Mouse (Mus musculus) G1E (cell line): Measurements from ENCODE around the gene Dock4.

ENCODE experiments used
- CTCF ChIP-seq: IDR thresholded peaks from 2 replicates; pipeline ENCODE4 v1.5.1; 2012; ENCODE audit warnings: low read depth, low read length, inconsistent platforms, mixed read lengths
- GATA1 ChIP-seq: IDR thresholded peaks from 2 replicates; pipeline ENCODE4 v1.6.1; 2012; ENCODE audit warnings: borderline replicate concordance, low read length, inconsistent platforms, mixed read lengths
- GATA2 ChIP-seq: IDR thresholded peaks from 2 replicates; pipeline ENCODE4 v1.6.1; 2012; ENCODE audit warnings: low read depth, low read length, inconsistent platforms, borderline replicate concordance
- POLR2AphosphoS5 ChIP-seq: IDR thresholded peaks from 2 replicates; pipeline ENCODE4 v1.6.1; 2012; ENCODE audit warnings: low read depth, low read length, inconsistent platforms; ENCODE audit not compliant: insufficient replicate concordance

DNA sequence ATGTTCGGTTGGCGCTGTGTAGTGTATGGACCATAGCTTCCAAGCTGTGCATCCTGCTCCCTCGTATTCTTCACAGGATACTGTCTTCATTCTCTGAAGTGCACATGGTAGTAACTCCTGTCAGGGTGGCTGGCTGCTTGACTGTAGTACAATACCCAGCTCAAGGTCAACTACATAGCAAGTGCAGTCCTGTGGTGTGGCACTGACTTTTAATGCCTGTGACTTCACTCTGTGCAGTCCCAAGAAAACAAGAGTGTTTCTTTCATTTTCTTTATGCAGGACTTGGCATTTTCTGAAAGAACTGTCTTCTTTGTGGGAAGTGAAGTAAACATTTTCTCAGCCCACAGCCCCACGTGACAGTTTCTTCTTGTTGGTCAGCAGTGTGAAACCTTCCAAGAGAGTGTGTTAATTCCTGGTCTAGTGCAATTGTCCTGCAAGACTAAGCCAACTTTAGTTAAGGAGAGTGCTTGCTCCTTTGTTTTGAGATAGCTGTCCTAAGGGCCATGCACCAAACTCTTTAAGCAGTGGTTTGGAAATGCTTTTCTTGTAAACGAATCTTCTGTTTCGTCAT lies 109.3 kb downstream of the Dock4 start:
- no peak for TF ChIP-seq GATA2
- no peak for TF ChIP-seq CTCF
- no peak for TF ChIP-seq GATA1
- no peak for TF ChIP-seq POLR2AphosphoS5
